Mouse (Mus musculus) C2C12 (cell line): Measurements from ENCODE around the gene Sncg. TPM values are rescaled to one million over a fixed set of nuclear protein-coding genes. Genes with fewer than 3 reads are reported as not detected.

Experiments
- H3K27me3 ChIP-seq: one replicate; pipeline ENCODE4 v1.6.1; 2011; ENCODE audit not compliant: control insufficient read depth, insufficient read depth, insufficient read length
- H3K36me3 ChIP-seq: one replicate; pipeline ENCODE4 v1.6.1; 2011; ENCODE audit not compliant: control insufficient read depth, insufficient read depth
- H3K4me3 ChIP-seq: one replicate; pipeline ENCODE4 v1.5.1; 2011; ENCODE audit warnings: mild to moderate bottlenecking, control low read depth; ENCODE audit not compliant: poor library complexity, insufficient read depth, severe bottlenecking
- H3K79me2 ChIP-seq: one replicate; pipeline ENCODE4 v1.6.1; 2011; ENCODE audit not compliant: control insufficient read depth, insufficient read depth
- H3K79me3 ChIP-seq: one replicate; pipeline ENCODE4 v1.6.1; 2011; ENCODE audit warnings: low read depth, control low read depth
- H3ac ChIP-seq: one replicate; pipeline ENCODE3; 2011; ENCODE audit warnings: low read depth; ENCODE audit not compliant: control insufficient read depth, insufficient read length
- CEBPB ChIP-seq: IDR thresholded peaks from one replicate; pipeline ENCODE4 v1.6.1; 2011; ENCODE audit warnings: low read depth, mild to moderate bottlenecking, control low read depth, moderate library complexity
- CTCF ChIP-seq: IDR thresholded peaks from one replicate; pipeline ENCODE4 v1.5.1; 2011; ENCODE audit not compliant: control insufficient read depth, insufficient read depth, insufficient read length
- FOSL1 ChIP-seq: IDR thresholded peaks from one replicate; pipeline ENCODE4 v1.8.0; 2011; ENCODE audit warnings: mild to moderate bottlenecking, low read length; ENCODE audit not compliant: poor library complexity, insufficient read depth, severe bottlenecking
- MAX ChIP-seq: IDR thresholded peaks from one replicate; pipeline ENCODE4 v1.6.1; 2011; ENCODE audit warnings: mild to moderate bottlenecking, control low read depth
- MYOD1 ChIP-seq: IDR thresholded peaks from one replicate; pipeline ENCODE4 v1.6.1; 2011; ENCODE audit warnings: low read depth; ENCODE audit not compliant: control insufficient read depth, insufficient read length
- MYOG ChIP-seq: IDR thresholded peaks from one replicate; pipeline ENCODE4 v1.6.1; 2011; ENCODE audit not compliant: control insufficient read depth, insufficient read length; ENCODE audit errors: extremely low read depth
- USF1 ChIP-seq: IDR thresholded peaks from one replicate; pipeline ENCODE4 v1.6.1; 2011; ENCODE audit warnings: low read depth, mild to moderate bottlenecking, control low read depth, moderate library complexity
- polyA plus RNA-seq: library from polyadenylated mRNA; unstranded; fragments of >200 nt; fragmentation: generic; extraction: Trizol; gene quantifications from one replicate; pipeline ENCODE4 v1.2.1, GENCODE M21; 2012; ENCODE audit warnings: missing spikeins

Gene Sncg
- polyA plus RNA-seq, 1 experiment = 1.4 TPM

- Histone ChIP-seq H3K79me2 (no peaks in the 10 kb centered on the region), H3ac (no peak overlapping the region), H3K79me3 (no peaks in the 10 kb centered on the region), H3K4me3 (no peak overlapping the region), H3K36me3 (peaks cover 79% of the 10 kb centered on the region), H3K27me3 (no peaks in the 10 kb centered on the region)
- TF ChIP-seq CEBPB (no peak), MYOG (no peak), USF1 (no peak), MYOD1 (no peak), MAX (no peak), CTCF (no peak), FOSL1 (no peak)
These were observed 32.6 kb downstream of the Sncg start for GRCm38 (mm10) chr14:34341993-34342392.

GRCm38 (mm10) chr14:34339446-34339845 is 35.1 kb downstream of the Sncg start:
- Histone ChIP-seq H3K79me2 (no peaks in the 10 kb centered on the region), H3K79me3 (no peaks in the 10 kb centered on the region), H3K27me3 (no peaks in the 10 kb centered on the region), H3ac (no peak overlapping the region), H3K36me3 (peaks cover 94% of the 10 kb centered on the region), H3K4me3 (no peak overlapping the region)
- TF ChIP-seq CTCF (no peak), CEBPB (no peak), MYOG (no peak), MAX (no peak), USF1 (no peak), MYOD1 (no peak), FOSL1 (no peak)

DNA sequence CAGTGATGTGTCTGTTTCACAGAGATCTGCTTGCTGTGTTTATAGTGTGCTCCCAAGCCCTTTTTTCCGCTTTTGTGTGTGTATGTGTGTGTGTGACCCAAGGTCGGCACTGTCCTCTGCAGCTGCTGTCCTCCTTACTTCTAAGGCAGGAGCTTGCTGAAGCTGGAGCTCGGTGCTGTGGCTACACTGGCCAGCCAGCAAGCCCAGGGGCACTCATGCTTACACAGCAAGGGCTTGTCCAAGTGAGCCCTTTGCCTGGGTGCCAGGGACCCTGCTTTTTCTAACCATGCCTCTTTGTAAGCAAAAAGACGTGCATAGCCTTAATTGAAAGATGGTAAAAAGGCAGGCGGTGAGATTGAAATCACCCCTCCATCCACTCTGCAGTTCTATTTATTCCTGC is 42.1 kb downstream of the Sncg start:
- H3K27me3 ChIP-seq = no peaks in the 10 kb centered on the region
- TF ChIP-seq MYOG (no peak), CTCF (no peak), FOSL1 (no peak), CEBPB (no peak), MYOD1 (no peak), MAX (no peak), USF1 (no peak)

DNA sequence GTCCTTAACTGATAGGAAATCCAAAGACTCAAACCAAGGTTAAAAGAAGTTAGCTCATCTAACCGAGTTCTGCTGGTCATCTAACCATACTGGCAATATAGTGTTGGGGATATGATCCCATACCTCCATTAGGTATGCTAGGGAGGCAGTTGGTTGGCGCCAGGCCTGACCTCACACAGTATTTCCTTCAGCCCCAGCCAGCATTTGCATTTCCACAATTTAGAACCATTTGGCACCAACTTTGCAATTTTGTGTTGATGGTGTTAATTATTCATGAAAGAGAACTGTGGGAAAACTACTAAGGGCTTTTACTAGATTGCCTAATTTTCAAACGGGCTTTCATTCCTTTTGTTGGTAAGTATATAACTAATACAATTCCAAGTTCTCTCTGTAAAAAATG is 42.7 kb downstream of the Sncg start:
- Histone ChIP-seq H3K27me3 (no peaks in the 10 kb centered on the region), H3K36me3 (peaks cover 94% of the 10 kb centered on the region), H3K79me3 (peaks cover 2% of the 10 kb centered on the region), H3K4me3 (no peak overlapping the region), H3ac (no peak overlapping the region), H3K79me2 (no peaks in the 10 kb centered on the region)
- no peak for TF ChIP-seq USF1
- TF ChIP-seq MYOG = no peak
- no peak for TF ChIP-seq FOSL1

More for the DNA sequence above, 42.1 kb downstream of the Sncg start:
- Histone ChIP-seq H3ac (no peak overlapping the region), H3K36me3 (peaks cover 94% of the 10 kb centered on the region), H3K4me3 (no peak overlapping the region), H3K79me2 (no peaks in the 10 kb centered on the region), H3K79me3 (peaks cover 2% of the 10 kb centered on the region)

- no peak overlapping the region for H3ac ChIP-seq
- peaks cover 2% of the 10 kb centered on the region for H3K79me3 ChIP-seq
- H3K27me3 ChIP-seq = no peaks in the 10 kb centered on the region
- no peaks in the 10 kb centered on the region for H3K79me2 ChIP-seq
- H3K36me3 ChIP-seq = peaks cover 94% of the 10 kb centered on the region
- H3K4me3 ChIP-seq = no peak overlapping the region
- no peak for TF ChIP-seq CEBPB
- TF ChIP-seq USF1 = no peak
- no peak for TF ChIP-seq FOSL1
- no peak for TF ChIP-seq CTCF
- no peak for TF ChIP-seq MYOG
- TF ChIP-seq MAX = no peak
- no peak for TF ChIP-seq MYOD1
These were observed 43.9 kb downstream of the Sncg start for GRCm38 (mm10) chr14:34330657-34331158.

DNA sequence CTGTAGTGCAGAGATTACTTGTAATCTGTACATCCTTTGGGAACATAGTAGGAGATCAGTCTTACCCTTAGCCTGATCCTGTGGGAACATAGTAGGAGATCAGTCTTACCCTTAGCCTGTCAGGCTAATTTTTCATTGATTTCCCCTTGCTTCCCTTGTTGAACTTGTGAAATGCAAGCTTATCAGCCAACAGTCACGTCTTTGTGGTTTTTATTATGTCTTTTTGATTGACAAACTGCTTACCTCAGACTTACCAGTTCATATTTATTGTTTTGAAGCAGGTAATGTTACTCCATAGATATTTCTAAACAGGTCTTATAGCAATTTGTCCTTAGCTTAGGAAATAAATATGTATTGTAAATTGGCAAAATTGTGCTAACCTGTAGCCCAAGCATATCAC is 47.0 kb downstream of the Sncg start:
- TF ChIP-seq MYOG = no peak
- no peak for TF ChIP-seq MAX
- TF ChIP-seq MYOD1 = no peak
- TF ChIP-seq FOSL1 = no peak
- TF ChIP-seq USF1 = no peak
- no peak for TF ChIP-seq CTCF
- TF ChIP-seq CEBPB = no peak
- H3K27me3 ChIP-seq = no peaks in the 10 kb centered on the region
- H3K79me3 ChIP-seq = peaks cover 2% of the 10 kb centered on the region
- peaks cover 8% of the 10 kb centered on the region for H3K79me2 ChIP-seq
- no peak overlapping the region for H3ac ChIP-seq
- H3K4me3 ChIP-seq = no peak overlapping the region
- peaks cover 89% of the 10 kb centered on the region for H3K36me3 ChIP-seq
